Comparison of ENCODE assay signal across 9 mouse cellular contexts in genomic region chr11:28583911-28584434, GRCm38 (mm10). TPM values are rescaled to one million over a fixed set of nuclear protein-coding genes. Genes with fewer than 3 reads are reported as not detected.
DNase-seq lines count a peak whose midpoint lies in the region; ATAC-seq lines count a peak whose summit lies in the region.
"Had no signal": no experiment of that assay in that cellular context is flagged by ENCODE, and none has a peak within 500 bp of the region (broad histone marks: within the 10 kb centered on the region; RNA-seq: fewer than 3 reads in every experiment).

Gene Ccdc85a (minus strand): TSS chr11:28584324.

- peak within 1 kb of the TSS; percentile 20 for H3K9ac ChIP-seq in intestine, embryonic 15.5 days

- no peaks in the 10 kb centered on the region for H3K9me3 ChIP-seq in intestine, embryonic 15.5 days

- H3K4me2 ChIP-seq in intestine, embryonic 15.5 days (replicated peaks) = peak within 1 kb of the TSS; percentile 96

- H3K36me3 ChIP-seq in intestine, embryonic 15.5 days = no peaks in the 10 kb centered on the region

- no peak within 1 kb of the TSS for H3K27ac ChIP-seq in intestine, embryonic 15.5 days
- H3K27ac ChIP-seq: macrophage had no signal

- H3K27me3 ChIP-seq in intestine, embryonic 15.5 days (replicated peaks) = peaks cover 21% of the 10 kb centered on the region

- peaks cover 6% of the 10 kb centered on the region; the same call in 1 of the 2 replicates for H3K4me1 ChIP-seq in intestine, embryonic 15.5 days (replicated peaks)

- peak; percentile 96 for ATAC-seq in intestine, embryonic 15.5 days

- DNase-seq in adrenal gland, postnatal 14 days = peak; percentile 89
- DNase-seq in embryo, embryonic 11.5 days (ENCODE audit: low read depth, low spot score) = peak; percentile 59
- peak; percentile 56 to 72 for DNase-seq in gastrocnemius, postnatal 4 days (ENCODE audit: low spot score in 2 of 2)
- DNase-seq in left cerebral cortex, adult 8-10 months (ENCODE audit: low spot score in 2 of 2) = peak; percentile 85 to 91
- DNase-seq in lung, postnatal 36 days = peak; percentile 88
- peak; percentile 95 to 96 for DNase-seq in right cerebral cortex, postnatal 10 days (ENCODE audit: low spot score in 2 of 2)
- no peak for DNase-seq in thymus, postnatal 14 days

- peak within 1 kb of the TSS; percentile 50 for H3K4me3 ChIP-seq in intestine, embryonic 15.5 days (replicated peaks)

- 1% methylated on average over 25 of the region's 25 CpGs for WGBS in intestine, embryonic 15.5 days

RNA-seq across cellular contexts. Expression of gene Ccdc85a, which starts in this region (rescaled TPM):
- total RNA-seq in adrenal gland, postnatal 14 days (2021) = 8.7 and 11.6 TPM in 2 replicates
- total RNA-seq in gastrocnemius, postnatal 4 days (2021) = 1 to 10 TPM; 5.8 to 6.2 TPM
- polyA plus RNA-seq in intestine, embryonic 15.5 days (2015; fragmentation: Nextera tagmentation; extraction: Ambion mirVana) = 1.9 and 2.0 TPM in 2 replicates
- 10 to 100 TPM; 74.2 to 83.1 (median 78.1) TPM for total RNA-seq in left cerebral cortex, adult 8-10 months (2022)
- polyA plus RNA-seq: macrophage had no signal
